Mouse (Mus musculus) embryo, embryonic 9.5 days (tissue): ENCODE data around the gene Sass6.
"Not testable (repeated sequence)": the region's sequence is repeated elsewhere in the genome, so short reads cannot be mapped to it uniquely, and the experiment has no call there.

Experiments used
- DNase-seq: peaks from one replicate; pipeline ENCODE4 v3.0.0-alpha.2; 2017; ENCODE audit errors: extremely low spot score

Sass6 gene

DNA sequence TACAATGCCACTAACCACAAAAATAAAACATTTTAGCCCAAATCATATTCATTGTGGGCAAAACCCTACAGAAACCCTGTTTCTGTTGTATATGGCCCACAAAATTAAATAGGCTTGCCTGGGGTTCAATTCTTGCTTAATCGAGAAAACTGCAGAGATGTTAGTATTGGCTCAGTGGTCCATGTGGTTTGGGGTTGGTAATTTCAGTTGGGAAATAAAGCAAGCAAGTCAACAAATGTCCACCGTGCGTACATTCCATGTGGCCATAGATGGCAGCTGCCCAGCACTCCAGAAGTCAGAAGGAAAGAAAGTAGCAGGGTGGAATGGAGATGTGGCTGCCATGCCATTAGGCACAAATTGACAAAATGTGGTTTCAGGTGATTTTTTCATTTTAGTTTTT, 38.2 kb downstream of the Sass6 start:
- no peak for DNase-seq

DNA sequence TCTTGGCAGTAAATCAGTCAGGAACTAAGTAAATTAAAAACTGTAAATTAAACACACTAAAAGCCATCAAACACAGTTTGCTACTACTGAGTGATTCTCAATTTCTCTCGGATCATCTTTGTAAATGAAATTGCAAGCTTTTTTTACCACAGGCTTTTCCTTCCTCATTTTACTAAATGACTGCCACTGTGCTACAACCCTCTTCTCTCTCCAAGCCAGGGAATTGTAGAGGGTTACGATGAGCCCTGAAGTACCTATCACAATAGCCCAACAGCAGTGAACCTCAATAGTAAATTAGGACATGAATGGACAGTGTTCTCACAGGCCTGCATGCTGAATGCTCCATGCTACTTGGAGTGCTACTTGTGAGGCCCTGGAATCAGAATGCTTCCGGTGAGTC, 39.3 kb downstream of the Sass6 start:
- DNase-seq: no peak

DNA sequence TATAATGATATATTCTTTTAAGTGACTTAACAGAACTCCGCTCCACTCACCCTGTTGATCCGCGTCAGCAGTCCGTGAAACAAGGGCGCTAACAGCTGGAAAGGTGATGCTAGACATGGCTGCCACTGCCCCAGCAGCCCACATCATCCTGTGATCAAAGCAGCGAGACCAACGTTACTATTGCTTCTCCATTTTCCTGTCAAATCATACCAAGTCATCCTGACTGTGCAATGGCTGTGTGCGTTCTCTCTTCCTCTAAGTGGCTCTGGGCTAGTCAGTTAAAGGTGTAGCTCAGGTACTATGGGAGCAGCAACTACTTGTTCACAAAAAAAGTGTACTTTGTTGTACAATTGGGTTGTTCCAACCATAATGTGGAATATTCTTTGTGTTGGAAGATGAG, 40.1 kb downstream of the Sass6 start:
- no peak for DNase-seq

DNA sequence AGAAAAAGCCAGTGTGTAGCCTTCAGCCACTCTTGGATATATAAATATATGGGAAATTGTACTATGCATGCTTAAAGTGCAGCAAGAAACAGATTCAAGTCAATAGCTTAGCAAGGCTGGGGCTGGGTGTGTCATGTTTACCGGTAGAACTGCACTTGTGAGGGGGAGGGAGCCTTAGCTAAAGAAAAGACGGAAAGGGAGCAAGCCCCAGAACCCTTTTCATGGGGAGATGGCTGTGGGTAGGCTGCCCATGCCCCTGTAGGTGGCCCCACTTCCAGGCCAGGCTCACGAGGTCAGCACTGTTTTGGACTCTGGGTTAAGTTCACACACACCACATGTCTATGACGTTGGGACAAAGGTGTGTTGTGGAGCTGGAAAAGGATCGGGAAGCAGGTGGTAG, 41.0 kb downstream of the Sass6 start:
- no peak for DNase-seq

DNA sequence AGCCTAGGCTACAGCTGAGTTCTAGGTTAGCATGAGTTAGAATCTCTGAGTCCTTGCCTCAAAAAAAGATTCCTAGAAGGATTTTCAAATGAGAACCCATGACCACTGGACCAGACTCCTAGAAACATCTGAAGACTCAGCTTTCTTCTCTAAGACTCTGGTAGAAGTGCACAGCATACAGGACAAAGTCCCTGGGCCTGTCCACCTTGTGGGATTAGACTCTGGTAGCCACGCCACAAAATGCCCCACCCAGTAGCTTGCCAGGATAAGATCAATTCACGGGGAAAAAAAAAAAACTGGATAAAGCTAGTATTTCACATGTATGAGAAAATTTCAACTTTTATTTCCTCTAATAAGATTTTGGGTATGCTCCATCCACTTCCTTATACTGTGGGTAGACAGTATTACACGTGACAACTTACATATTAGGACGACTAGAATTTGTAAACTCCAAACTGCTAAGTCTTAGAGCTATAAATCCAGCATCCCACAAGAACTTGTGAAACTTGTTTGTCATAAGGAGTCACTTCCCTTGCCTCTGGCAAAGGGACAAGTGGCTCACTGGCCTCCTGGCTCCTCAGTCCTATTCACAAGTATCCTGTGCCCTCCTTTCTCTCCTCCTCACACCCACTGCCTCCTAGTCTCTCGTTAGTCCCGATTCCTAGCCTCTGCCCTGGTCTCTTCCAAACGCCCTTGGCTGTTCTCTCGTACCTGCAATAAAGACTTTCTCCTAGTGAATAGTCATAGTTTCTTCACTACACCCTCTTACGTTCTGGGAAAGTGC, 43.1 kb downstream of the Sass6 start:
- DNase-seq: no peak

DNA sequence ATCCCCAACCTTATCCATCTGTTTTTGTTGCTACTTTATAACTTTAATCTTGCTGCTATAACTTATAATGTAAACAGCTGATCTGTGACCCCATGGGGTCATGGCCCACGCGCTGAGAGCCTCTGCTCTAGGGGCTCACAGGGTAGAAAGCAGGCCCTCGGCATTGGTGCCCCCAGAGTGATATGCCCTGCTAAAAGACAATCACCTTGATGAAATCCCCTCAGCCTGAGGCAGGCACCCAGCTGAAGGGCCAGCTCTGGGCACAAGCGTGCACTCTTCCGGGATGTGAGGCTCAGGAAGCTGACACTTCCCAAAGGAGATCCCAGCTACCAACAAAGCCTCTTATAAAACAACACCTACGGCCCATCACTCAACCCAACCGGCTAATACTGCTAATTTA, 43.8 kb downstream of the Sass6 start:
- DNase-seq: no peak

DNA sequence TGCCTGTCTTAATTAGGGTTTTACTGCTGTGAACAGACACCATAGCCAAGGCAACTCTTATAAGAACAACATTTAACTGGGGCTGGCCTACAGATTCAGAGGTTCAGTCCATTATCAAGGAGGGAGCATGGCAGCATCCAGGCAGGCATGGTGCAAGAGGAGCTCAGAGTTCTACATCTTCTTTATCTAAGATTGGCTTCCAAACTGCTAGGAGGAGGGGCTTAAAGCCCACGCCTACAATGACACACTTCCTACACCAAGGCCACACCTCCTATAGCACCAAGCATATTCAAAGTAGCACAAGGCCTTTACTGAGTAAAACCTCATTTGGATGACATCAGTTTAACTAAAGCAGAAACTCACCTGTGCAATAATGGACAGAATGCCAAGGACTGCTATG, 45.2 kb downstream of the Sass6 start:
- DNase-seq: no peak

DNA sequence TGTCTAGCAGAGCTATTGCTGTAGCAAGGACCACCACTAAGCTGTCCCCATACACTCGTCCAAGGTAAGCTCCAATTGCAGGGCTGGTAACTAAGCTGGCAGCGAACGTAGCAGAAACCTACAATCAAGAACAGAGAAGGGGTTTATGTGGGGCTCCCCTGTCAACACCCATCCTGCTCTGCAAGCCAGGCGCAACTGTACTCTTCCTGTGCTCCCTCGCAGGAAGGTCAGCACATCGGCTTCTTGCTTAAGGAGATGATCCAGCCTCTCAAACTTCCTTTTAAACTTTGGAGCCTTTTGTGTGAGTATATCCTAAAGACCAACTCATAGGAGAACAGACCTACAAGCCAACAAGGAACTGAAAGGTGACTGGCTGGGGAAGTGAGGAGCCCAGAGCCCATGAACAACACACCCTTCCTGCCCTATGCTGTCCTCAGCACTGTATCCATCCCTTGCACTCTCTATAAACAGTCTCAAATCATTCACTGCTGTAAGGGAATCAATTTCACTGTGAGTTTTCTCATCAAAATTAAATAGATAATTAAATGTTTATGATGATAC, 47.1 kb downstream of the Sass6 start:
- DNase-seq: no peak

DNA sequence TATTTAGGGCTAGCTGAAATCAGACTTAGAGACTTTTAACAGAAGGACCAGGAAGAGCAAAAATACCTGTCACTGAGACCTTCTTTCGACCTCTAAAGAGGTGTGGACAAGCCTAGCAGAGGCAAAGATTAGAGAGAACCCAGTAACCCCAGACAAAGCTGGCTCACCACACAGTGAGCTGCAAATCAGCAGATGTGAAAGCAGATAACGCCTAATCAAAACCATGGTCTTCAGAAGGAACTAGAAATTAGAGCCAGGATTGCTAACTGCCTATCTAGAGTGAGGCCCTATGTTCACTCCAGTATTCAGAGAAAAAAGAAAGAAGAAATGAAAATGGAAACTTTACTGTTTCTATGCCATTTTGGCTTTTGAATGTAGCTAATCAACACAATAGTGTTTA, 47.6 kb downstream of the Sass6 start:
- DNase-seq: no peak

DNA sequence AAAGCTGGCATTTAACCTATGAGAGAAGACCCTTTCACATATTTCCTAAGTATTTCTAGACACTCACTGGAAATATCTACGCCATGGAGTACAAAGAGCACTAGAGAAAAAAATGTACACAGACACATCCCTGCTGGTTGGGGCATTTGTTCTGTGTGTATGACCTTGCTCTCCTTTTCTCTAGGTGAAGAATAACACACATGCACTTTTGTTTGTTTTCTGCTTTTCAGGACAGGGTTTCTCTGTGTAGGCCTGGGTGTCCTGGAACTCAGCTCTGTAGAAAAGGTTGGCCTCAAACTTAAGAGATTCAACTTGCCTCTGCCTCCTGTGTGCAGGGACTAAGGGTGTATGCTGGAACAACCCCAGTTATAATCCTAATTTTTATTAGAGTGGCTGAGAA, 51.6 kb downstream of the Sass6 start:
- no peak for DNase-seq

DNA sequence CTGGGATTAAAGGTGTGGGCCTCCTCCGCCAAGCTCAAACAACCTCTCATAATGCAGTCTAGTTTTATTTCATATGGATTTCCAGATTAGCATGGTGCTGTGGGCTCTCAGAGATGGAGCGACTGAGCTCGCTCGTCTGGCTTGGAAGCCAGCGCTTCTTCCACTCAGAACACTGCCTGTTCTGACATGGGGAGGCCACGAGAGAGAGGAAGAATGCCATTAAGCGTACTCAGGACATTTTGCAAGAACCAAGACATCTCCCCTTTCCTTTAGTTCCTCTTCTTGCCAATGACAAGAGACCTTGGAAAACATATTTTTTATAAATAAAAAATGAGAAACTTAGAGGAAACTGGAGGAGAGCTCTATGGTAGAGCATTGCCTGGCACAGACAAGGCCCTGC, 54.0 kb downstream of the Sass6 start:
- DNase-seq: no peak

DNA sequence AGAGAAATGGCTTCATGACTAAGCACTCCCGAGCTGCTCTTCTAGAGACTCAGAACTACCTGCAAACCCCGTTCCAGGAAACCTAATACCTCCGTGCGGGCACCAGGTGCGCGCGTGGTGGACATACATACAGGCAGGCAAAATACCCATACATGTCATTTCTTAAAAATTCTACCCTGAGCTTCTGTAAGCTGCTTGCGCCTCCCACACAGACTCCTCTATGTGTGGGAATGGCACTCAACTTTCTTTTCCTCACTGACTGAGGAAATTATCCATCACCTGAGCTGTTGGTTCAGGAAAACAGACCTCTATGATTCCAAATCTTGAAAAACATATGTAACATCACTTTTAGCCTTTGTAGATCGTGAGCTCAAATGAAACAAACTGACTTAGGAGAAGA, 55.9 kb downstream of the Sass6 start:
- DNase-seq: no peak

DNA sequence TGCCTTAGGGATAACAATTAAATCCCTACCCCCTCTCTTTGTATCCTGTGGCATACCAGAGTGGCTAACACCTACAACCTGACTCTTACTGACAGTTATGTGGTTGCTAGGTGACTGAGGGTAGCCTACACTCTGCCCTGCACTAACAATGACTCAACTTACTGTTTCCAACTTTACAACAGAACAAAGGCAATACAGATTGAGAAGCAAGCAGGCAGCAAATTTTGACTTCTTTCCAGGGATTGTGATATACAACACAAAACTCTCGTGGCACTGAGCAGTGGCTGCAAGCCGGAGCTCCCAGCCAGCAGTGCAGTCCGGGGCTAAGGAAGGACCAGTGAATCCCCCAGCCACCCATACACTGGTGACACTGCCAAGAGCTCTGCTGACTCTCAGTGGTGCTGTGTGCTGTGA, 57.3 kb downstream of the Sass6 start:
- DNase-seq: no peak

DNA sequence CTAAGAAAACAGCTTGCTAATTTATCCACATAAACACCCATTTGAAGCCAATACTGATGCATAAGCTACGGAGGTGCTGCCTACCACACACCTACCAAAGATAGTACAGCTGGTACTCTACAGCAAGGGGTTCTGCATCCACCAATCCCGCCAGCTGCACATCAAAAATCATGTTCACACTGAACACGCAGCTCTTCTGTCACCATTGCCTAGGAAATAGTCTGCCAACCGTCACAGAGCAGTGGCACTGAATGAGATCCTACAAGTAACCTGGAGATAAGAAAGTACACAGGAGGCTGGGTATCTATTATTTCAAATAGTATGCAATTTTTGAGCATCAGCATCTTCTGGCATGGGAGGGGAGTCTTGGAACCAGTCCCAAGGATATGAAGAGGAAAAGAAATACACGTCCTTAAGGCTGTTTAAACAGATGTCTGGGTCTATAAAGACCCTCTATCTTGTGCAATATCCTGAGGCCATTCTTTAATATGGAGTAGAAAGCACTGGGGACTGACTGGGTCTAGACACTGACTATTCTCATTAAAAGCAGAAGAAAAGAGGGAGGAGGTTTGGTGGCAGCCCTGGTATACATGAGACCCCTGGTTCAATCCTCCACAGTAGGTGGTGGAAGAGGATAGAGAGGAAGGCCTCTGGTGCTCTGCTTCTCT, 58.6 kb downstream of the Sass6 start:
- DNase-seq: no peak

DNA sequence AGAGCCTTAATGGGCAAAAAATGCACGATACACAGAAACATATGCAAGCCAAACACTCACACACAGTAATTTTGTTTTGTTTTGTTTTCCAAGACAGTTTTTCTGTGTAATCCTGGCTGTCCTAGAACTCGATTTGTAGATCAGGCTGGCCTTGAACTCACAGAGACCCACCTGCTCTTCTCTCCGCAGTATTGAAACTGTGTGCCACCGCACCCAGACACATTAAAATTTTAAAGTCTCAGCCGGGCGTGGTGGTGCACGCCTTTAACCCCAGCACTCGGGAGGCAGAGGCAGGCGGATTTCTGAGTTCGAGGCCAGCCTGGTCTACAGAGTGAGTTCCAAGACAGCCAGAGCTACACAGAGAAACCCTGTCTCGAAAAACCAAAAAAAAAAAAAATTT, 59.3 kb downstream of the Sass6 start:
- DNase-seq: not testable (repeated sequence)

DNA sequence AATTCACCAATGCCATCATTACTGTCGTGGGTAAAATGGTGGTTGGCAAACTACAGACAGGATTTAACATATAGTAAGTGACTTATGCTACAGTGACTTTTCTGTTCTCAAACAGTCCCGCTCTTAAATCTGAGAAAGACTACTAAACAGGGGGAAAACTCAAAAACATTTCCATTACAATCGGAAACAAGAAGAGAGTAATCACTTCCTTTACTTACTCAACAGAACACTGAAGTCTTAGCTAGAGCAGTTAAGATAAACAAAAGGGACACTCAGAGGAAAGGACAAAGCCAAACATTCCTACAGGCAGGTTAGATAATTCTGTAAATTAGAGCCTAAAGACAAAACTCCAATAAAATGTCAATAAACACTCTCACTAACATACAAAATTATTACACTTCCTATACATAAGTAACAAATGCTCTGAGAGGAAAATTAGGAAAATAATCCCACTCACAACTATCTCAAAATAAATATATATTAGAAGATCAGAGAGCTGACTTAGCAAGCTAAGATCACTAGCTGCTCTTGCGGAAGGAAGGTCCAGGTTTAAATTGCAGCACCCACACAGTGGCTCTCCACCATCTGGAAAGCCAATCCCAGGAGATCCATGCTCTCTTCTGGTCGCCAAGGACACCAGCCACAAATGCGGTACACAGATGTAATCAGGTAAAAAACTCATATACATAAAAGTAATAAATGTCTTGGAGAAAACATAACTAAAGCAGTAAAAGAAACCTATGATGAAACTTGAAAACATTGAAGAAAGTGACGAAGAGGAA, 61.6 kb downstream of the Sass6 start:
- DNase-seq: no peak

DNA sequence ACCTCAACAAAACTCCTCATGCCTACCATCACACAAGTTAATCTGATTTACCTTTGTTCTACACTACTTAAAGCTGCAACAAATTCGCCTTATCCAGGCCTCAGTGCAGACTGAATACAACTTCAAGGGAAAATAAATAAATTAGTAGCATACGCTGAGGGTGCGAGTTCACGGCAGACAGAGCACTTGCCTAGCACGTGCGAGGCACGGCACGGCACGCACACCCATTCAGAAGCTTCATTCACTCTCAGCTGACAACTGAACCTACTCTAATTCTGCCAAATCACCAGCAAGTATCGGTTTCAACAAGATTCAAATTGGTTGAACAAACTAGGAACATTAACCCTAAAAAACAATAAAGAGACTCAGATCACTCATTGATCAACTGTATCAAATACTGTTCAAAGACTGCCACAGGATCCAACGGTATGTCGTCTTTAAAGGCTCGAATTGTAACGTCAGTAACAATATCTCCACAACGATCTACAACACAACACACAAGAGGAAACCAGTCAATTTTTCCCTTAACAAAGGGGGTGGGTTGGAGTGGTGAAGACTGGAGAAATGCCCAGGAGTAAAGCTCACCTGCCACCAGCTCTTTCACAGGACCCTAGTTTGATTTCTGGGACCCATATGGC, 64.3 kb downstream of the Sass6 start:
- DNase-seq: no peak

DNA sequence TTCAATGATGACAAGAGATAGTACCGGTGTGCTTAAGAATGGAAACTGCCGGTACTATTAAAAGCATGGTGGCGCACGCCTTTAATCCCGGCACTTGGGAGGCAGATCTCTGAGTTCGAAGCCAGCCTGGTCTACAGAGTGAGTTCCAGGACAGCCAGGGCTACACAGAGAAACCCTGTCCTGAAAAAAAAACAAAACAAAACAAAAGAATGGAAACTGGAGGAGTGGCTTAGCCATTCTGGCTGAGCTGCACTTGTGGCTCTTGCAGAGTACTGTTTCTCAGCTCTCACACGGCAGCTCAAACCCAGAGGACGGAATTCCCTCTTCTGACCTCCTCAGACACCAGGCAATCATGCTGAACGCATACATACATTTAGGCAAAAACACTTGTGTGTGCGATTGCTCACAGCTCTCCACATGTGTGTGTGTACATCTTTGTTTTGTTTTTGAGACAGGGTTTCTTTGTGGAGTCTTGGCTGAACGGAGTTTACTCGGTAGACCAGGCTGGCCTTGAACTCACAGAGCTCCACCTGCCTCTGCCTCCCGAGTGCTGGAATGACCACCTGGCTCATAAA, 65.2 kb downstream of the Sass6 start:
- DNase-seq: no peak

DNA sequence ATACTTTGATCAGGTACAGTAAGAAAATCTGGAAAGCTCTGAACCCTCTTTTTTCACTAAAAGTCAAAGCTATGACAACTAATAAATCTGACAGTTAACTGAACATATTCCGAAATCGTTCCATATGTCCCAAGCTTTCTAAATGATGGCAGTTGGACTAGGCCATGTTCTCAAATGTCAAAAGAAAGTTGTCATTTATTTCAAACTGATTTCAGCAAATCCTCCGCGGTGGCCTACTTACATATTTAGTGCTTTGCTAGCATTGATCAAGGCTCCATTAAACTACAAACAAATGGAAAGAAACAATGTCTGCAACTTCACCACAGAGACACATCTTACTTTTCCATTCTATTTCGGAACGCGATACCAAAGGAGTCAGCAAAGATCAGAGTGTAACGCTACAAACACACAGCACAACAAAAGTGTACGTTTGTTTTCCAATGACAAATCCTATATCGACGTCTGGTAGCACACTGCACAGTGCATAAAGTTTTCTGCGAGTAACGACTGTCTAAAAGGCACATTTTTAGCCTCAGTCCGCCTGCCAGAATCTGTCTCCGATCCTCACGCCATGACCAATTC, 66.6 kb downstream of the Sass6 start:
- DNase-seq: no peak

DNA sequence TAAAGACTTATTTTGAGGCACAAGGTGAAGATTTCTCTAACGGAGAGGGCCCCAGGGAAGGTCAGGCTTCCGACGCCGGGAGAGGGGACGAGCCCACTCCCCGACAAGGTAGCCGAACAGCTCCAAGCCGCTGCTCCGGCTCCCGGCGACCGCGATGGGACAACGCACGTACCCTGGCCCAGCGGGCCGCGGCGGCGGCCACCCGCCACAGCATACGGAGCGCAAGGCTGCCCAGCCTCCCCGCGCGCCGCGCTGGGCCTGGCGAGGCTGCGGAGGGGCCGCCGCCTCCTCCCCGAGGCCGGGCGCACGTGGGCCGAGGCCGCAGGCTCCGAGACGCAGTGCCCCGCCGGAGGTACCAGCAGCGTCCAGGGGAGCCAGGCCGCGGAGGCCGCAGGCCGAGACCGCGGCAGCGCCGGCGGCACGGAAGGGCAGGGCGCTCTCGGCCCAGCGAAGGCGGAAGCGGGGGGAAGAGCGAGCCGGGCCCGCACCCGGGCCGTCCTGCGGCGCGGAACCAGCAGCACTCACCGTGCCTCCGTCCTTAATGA, 67.2 kb downstream of the Sass6 start:
- DNase-seq: no peak

DNA sequence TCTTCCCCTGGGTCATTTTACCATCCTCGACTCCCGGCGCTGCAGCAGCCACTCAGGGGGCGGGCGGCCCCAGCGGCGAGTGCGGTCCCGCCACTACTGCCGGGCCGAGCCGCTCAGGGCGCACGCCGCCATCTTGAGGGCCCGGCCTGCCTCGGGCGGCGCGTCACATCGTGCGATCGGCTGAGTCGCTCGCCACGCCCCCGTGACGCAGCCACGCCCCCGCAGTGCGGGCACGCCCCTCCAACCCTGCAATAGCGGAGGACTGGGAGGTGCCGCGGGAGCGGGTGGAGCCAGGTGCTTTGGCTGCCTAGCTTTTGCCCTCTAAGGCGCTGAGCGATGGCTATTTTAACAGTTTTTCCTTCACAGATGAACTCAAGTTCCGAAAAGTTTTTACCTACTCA, 67.7 kb downstream of the Sass6 start, which contains the start of gene Mfsd14a:
Mfsd14a (minus strand) TSS at position 215 of the 401 bp plus-strand sequence.
- peak; percentile 98 for DNase-seq
